Mouse (Mus musculus): Measurements from ENCODE around the gene Adcy2.

DNA sequence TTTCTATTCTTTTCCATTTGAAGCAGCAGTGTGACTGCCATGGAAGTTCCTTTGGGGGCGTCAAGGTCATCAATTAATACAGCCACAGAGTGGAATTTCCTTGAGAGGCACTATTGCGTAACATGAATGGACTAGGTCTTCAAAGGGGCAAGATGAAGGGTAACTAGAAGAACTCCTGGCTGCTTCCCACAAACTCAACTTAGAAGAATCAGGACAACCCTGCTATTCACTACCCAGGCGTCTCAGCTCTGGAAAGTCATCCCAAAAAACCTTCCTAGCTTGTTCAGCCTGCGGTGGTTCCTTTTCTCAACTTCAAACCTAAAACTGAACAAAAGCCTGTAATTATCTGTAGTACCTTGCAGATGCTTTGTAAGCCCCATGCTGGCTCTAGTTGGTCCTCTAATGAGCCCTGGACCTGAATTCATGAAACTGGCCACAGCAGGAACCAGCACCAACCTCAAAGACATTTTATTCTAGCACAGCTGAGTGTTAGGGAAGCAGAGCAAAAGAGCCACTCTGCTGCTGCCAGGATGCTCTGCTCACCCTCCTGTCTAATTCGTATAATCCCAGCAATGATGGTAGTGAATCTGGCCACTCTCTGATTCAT lies 37.8 kb upstream of the Adcy2 start:
- TF ChIP-seq FLI1 (IDR thresholded peaks at IDR 0.05; ENCODE audit: low read length) (no peak), GATA1 (IDR thresholded peaks at IDR 0.05; ENCODE audit: borderline replicate concordance, low read length) (no peak)

Measured in megakaryocyte, embryonic 14.5 days (primary cell).